8 mouse cellular contexts compared by ENCODE assay signal in the genomic region with DNA sequence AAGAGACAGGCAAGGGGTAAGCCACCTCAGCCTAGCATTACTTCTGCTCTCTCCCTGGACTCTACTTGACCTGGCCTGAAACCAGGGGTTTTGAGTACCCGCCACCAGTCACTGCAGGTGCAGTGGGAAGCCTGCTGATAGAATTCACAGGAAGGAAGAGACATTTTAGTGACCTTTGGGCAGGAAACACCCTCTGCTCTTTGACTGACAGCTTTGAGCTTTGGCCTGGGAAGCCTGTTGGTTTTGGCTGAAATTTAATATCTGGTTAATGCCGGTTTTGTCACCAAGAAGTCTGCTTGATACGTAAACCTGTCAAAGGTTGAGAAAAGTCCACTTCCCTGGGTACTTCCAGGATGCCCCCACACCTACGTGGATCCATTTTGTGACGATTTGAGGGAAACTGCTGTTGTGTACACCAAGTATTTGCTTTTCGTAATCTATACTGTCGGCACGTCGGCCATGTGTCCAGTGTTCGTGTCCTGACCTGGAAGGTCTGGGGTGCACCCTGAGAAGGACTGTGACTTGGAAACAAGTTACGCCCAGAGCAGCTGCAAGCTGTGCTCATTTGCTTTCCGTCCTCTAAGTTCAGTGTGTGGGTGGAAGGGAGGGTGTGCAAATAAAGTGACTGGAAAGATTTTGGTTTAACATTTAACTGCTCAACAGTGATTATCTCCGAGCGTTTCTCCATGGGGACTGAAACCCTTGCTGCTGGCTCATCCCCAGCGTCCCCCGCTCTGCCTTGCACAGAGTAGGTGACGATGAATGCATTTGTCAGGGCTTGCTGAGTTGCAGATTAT.
DNase-seq lines count a peak whose midpoint lies in the region; ATAC-seq and TF ChIP-seq lines count a peak whose summit lies in the region.

No protein-coding gene starts in this region.

- no peak overlapping the region for H3K27ac ChIP-seq in lung, postnatal 0 days (ENCODE audit: low read length)
- H3K27ac ChIP-seq in left cerebral cortex, adult 2 months: peak overlapping the region; percentile 93

- H3K4me1 ChIP-seq in lung, postnatal 0 days (ENCODE audit: insufficient read depth, low read depth, low read length): peaks cover 7% of the 10 kb centered on the region; the same call in 1 of the 2 replicates

- WGBS in lung, postnatal 0 days: 43% methylated on average over 17 of the region's 17 CpGs

- TF ChIP-seq EP300 in lung, postnatal 0 days (IDR thresholded peaks at IDR 0.05): no peak

- H3K4me2 ChIP-seq in lung, postnatal 0 days (replicated peaks; ENCODE audit: low read depth, low read length): no peak overlapping the region

- H3K9me3 ChIP-seq in lung, postnatal 0 days (ENCODE audit: low read length): no peaks in the 10 kb centered on the region

- TF ChIP-seq CTCF in lung, postnatal 0 days (IDR thresholded peaks at IDR 0.05): no peak
- TF ChIP-seq CTCF in left cerebral cortex, adult 2 months (IDR thresholded peaks at IDR 0.05): no peak

- ATAC-seq in lung, postnatal 0 days: peak; percentile 40
- ATAC-seq in inflammation-experienced regulatory T-cells, adult 6 months: peak; percentile 25

- H3K9ac ChIP-seq in lung, postnatal 0 days (replicated peaks; ENCODE audit: low read depth): no peak overlapping the region

- peak; percentile 27 for DNase-seq in lung, postnatal 0 days (ENCODE audit: low spot score)
- DNase-seq in lung, postnatal 14 days: no peak
- DNase-seq in left cerebral cortex, adult 2 months (ENCODE audit: extremely low spot score in 1 of 2, low spot score in 2 of 2): peak; percentile 57 to 59
- DNase-seq in splenic B cell, adult 2 months (ENCODE audit: low read depth, low spot score): peak; percentile 38
- DNase-seq in cerebellum, postnatal 4 days (ENCODE audit: low spot score in 2 of 2): no peak
- DNase-seq in thymus, adult 18-20 months: no peak
- DNase-seq in lung, postnatal 36 days: no peak

- H3K36me3 ChIP-seq in lung, postnatal 0 days (ENCODE audit: insufficient read depth, low read length): no peaks in the 10 kb centered on the region
- no peaks in the 10 kb centered on the region for H3K36me3 ChIP-seq in splenic B cell, adult 2 months (ENCODE audit: control insufficient read depth, insufficient read depth, low read length, poor library complexity, severe bottlenecking)

- intact Hi-C loops in left cerebral cortex, adult 2 months (cut with DNase I): loop anchor here (10.0 kb wide), 1 partner anchor 507 kb away; no protein-coding TSS in a partner anchor

- no peak overlapping the region for H3K4me3 ChIP-seq in lung, postnatal 0 days (ENCODE audit: low read depth, low read length)
- no peak overlapping the region for H3K4me3 ChIP-seq in left cerebral cortex, adult 2 months

- H3K27me3 ChIP-seq in lung, postnatal 0 days (replicated peaks; ENCODE audit: insufficient read depth, low read length): no peaks in the 10 kb centered on the region
- no peaks in the 10 kb centered on the region for H3K27me3 ChIP-seq in splenic B cell, adult 2 months (ENCODE audit: control insufficient read depth, insufficient read depth, low read length, poor library complexity, severe bottlenecking)

Comparison
In these comparisons a context has a peak if more than half of its experiments do, and no peak if none do; other contexts are left out.
1. DNase-seq: peak in lung, postnatal 0 days (single experiment), left cerebral cortex, adult 2 months (2 of 2) and splenic B cell, adult 2 months (single experiment); none in lung, postnatal 14 days (single experiment), cerebellum, postnatal 4 days (0 of 2), thymus, adult 18-20 months (0 of 2) and lung, postnatal 36 days (single experiment).